Mouse (Mus musculus): ENCODE results near the gene Ccdc30.
"Not testable (repeated sequence)": the region's sequence is repeated elsewhere in the genome, so short reads cannot be mapped to it uniquely, and the experiment has no call there.

The Ccdc30 gene

DNA sequence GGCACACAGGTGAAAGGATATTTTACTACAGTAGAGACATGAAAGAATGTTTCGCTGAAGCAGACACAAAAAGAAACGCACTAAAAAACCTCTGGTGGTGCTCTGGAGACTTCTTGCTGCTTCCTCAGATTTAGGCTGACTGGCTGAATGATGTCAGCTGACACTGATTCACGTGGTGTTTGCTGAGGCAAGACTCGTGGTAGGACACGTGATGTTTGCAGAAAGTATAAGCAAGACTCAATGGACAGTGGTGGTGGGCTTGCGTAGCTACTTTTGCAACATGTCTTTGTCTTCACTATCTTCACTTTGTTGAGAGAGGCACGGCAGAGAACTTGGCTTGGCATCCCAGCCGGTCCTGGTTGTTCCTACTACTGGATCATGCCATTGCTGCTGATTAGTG is 112.0 kb downstream of the Ccdc30 start:
- no peak for DNase-seq (ENCODE audit: low read depth)

DNA sequence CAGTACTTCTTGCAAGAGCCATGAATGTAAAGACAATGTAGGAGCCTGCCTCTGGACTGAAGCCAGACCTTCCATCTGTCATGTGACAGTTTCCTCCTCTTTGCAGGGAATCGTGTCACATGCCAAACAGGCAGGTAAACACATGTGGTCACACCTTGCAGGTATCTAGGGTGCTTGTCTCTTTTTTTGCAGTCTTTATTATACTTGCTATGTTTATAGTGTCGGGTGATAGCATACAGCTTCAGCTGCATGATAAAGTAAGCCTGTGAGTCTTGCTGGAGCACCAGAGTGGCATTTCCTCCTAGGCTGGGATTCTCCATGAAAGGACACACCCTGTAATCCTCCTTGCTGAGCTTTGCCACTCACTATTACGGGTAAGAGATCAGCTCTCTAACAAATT is 113.5 kb downstream of the Ccdc30 start:
- no peak for DNase-seq (ENCODE audit: low read depth)

DNA sequence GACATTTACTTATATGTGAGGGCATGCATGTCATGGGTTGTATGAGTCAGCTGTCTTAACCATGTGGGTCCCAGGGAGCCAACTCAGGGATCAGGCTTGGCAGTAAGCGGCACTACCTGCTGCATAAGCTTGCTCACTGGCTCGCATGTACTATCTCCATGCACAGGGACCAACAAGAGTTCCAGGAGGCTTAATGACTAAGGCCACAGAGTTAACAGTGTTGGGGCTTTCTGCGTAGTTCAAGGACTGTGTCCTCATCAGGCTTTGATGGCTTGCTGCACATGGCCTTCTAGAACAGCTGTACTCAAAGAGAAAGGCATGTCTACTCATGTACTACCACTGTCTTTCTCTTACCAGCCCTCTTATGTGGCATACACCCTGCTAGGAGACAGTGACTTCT is 114.6 kb downstream of the Ccdc30 start:
- no peak for DNase-seq (ENCODE audit: low read depth)

DNA sequence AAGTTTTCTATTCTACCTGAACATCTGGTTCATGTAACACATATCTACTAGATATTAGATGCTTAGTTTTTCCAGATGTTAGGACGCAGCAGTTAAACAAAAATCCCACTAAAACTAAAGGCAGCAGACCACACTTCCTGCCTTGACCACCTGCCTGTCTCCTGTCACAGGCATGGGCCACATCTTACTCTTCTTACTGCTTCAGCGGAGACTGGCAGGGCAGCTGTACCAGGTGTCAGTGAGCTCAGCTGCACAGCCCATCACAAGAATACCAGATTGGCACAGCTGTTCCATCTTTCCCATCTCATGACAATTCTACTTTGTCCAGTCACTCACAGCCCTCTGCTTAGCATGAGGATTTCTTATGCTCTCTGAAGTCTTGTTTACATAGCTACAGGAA is 118.0 kb downstream of the Ccdc30 start:
- DNase-seq (ENCODE audit: low read depth), result no peak

DNA sequence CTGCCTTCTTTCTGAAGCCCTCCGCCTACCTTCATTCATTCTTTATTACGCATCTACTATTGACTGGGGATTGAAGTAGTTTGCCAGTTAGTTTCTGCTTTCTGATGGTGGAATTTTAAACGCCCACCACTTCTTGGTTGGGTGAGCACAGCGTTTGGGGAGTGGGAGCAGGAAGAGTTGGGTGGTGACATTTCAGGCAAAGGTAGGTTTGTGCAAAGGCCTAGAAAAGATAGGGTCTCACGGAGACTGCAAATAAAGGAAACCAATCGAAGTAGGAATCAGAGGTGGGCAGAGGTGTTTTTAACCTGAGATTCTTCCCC is 120.2 kb downstream of the Ccdc30 start:
- DNase-seq (ENCODE audit: low read depth), result no peak

DNA sequence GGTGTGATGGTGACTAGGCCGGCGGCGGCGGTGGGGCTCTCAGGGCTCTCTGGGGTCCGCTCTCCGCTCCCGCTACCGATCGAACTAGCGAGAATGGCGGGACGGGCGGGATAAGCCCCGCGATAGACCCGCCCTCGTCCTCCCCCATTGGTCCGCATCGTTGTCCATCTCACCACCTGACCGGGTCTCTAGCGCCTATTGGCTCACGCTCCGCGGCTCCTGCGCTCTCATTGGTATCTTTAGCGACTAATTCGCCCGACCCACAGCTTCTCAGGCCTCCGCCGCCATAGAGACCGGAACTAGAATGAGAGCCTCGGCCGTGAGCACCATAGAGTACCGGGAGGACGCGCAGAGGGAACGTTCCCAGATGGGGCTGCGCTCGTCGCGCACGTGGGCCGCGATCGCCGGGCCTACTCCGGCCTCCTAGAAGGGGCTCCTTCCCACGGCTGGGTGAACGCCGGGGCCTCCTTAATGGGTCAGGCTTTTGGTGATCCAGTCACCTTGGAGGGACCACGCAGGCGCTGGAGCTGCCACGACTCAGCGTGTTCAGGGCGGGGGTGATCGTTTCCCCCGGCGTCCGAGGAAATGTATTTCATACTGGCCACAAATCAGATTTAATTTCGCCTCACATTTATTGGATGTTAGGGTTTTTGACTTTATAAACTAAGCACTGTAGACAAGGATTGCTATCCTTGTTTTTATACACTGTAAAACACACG is 120.7 kb downstream of the Ccdc30 start, which contains the start of gene Ybx1:
Ybx1 (minus strand) TSS at position 190 of the 719 bp plus-strand sequence.
- peak; percentile 99 for DNase-seq (ENCODE audit: low read depth)

DNA sequence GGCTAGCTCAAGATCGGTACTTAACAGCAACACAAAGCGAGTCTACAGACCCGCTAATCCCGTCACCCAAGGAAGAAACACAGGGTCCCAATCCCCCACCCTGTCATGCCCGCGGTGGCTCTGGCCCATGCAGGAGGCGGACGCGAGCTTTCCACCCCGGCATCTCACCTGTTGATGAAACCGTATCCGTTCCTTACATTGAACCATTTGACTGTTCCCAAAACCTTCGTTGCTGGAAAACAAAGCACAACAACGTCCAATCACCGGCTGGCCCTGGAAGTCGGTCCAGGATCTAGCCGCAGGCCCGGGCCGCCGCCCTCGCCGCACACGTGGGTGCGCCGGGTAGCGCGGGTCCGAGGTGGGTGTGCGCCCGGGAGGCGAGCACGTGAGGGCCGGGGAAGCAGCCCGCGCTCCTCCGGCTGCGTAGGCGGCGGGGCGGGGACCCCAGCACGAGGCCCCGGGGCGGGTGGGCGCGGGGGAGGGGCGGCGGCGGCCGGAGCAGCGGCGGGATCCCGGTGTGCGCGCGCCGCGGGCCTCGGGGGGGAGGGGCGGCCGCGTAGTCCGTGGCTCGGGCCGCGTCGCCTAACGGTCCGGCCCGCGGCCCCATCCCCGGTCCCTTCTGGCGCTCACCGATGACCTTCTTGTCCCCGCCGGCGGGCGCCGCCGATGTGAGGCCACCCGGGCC is 121.6 kb downstream of the Ccdc30 start:
- DNase-seq (ENCODE audit: low read depth), result peak; percentile 62

DNA sequence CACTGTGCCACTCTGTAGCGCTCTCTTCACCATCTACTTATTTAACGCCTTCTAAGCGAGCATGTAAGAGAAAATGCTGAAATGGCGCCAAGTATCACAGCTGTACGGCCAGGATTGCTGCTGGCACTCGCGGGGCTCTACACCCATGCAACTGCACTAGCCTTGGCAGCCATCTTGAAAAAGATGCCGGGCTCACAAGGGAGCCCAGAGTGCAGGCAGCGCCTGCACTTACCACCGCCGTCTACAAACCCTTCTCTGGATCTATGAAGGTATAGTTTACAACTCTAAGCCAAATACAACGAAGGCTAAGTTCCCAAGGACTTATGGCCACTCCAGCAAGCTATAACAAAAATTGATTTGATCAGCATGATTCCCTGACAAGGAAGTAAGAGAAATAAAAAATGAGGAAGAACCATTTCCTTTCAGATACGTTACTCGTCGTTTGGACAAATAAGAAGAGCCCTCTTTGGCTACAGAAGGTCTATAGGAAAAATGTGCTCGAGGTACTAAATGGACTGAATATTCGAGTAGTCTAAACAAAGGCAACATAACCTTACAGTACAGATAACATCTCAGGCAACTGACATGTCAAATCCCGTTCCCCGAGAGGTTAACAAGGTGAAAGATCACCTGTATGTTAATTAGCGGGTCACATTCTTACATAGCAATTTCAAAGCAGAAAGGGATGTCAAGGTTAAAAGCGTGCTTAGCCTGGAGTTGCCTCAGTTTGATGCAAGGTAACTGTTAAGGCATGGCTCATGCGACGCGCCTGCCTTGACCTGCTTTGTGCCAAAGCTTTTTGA is 122.3 kb downstream of the Ccdc30 start:
- peak; percentile 74 for DNase-seq (ENCODE audit: low read depth)

DNA sequence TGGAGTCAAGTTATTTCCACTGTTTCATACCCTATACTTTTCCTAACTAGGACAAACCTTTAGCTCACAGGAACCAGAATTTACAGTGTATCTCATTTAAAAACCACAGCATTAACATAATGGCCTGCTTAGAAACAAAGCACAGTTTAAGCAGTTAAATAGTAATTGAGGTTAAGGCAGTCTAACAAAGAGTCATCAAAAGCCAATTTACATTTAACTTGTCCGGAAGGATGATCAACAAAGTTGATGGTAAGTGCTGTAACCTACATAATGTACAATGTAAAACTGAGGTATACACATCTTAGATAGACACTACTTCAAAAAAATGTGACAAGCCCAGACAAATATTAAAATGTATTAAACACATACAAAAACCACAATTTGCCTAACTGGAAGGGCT is 123.4 kb downstream of the Ccdc30 start:
- peak; percentile 18 for DNase-seq (ENCODE audit: low read depth)

DNA sequence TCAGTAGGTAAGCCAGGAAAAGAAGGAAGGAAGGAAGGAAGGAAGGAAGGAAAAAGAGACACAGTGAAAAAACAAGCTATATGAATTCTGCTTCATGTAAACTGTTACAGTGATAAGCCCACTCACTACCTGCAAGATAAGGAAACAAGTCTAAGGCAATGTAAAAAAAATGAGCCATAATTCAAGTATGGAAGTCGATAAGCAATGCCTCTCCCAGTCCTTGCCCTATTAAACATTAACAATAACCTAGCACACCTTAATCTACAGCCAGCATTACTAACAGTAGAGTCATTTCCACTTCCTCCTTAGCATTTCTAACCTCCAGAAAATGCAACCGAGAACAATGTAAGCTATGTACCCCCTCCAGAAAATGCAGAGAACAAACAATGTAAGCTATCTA is 130.0 kb downstream of the Ccdc30 start:
- no peak for DNase-seq (ENCODE audit: low read depth)

DNA sequence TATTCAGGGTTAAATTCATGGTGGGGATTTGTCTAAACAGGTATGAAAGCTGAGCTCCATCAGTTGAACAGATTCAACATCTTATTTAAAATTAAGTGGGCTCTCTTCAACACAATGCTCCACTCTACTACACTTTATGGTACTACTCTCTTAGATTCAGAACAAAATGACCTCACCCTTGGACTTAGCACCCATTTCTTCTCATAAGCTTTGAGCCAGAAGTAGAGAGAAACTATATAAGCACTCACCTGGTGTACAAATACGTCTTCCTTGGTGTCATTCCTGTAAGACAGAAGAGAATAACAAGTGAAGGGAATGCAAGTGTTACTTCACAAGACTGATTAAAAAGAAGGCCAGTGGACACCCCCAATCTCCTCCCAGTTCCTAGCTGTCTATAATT is 130.5 kb downstream of the Ccdc30 start:
- no peak for DNase-seq (ENCODE audit: low read depth)

DNA sequence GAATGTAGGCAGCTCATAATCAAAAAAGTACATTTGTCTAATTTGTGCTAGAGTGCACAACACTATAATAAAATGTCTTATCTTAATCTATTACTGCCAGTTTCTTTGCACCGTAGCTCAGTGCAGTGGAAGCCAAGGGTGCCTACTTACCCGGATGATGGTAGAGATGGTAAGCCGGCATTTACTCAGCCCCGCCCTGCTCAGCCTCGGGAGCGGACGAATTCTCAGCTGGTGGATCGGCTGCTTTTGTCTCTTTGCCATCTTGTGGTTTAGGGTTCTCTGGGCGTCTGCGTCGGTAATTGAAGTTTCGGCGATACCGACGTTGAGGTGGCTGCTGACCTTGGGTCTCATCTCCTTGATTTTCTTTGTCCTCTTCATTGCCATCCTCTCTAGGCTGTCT is 136.5 kb downstream of the Ccdc30 start:
- DNase-seq (ENCODE audit: low read depth), result not testable (repeated sequence)

DNA sequence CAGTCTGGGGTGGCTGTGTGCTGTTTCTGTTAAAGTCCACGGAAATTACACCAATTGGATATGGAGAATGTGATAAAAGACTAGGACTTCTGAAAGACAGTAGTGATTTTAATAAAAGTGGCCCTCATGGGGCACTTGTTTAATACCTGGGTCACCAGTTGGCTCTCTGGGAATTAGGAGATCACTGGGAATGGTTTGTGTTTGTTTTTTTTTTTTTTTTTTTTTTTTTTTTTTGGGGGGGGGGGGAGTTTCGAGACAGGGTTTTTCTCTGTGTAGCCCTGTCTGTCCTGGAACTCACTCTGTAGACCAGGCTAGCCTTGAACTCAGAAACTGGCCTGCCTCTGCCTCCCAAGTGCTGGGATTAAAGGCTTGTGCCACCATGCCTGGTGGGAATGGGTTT is 139.6 kb downstream of the Ccdc30 start:
- no peak for DNase-seq (ENCODE audit: low read depth)

DNA sequence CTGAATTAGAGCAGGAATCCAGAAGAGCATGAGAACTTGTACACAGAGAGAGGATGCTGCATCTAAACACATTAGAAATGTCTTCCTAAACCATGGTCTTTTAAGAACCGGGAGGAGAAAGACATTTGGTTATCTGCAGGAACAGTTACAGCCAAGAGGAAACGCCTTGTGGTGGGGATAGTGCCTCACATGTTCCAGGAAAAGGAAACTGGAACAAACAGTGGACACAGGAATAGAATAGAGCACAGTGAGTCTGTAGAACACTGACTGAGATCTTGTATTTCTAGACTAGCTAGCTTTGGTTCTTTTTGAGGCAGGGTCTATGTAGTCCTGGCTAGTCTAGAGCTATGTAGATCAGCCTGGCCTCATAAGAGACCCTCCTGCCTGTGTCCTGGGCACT is 140.1 kb downstream of the Ccdc30 start:
- DNase-seq (ENCODE audit: low read depth), result no peak

DNA sequence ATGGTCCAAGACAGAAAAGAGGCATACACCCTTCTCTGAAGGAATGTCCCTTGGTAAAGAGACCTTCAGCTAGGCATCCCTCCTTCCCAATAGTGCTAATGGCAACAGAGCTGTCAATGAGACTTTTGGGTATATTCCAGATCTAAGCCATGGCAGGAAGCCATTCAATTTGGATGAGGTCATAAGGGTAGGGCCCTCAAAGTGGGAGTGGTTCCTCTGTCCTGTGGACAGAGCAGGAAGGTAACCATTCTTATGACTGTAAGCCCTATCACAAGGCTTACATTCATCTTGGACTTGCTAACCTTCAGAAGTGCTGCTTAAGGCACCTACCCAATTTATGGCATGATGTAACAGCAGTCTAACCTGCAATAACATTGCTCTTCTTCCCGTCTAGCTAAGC is 140.7 kb downstream of the Ccdc30 start:
- no peak for DNase-seq (ENCODE audit: low read depth)

All from induced T-regulatory cell, adult 2 months (primary cell).